Mouse (Mus musculus): ENCODE results near the gene Kcnk3.

GRCm38 (mm10) chr5:30647396-30647795, 59.4 kb downstream of the Kcnk3 start:
- TF ChIP-seq POLR2A (IDR thresholded peaks at IDR 0.05; ENCODE audit: extremely low read depth, insufficient read depth, low read length) (no peak), CTCF (IDR thresholded peaks at IDR 0.05; ENCODE audit: extremely low read depth, insufficient read depth, low read length) (no peak)
